Mouse (Mus musculus) erythroblast, embryonic 14.5 days (primary cell): Measurements from ENCODE around the gene Nfib.

ENCODE experiments used
- GATA1 ChIP-seq: IDR thresholded peaks from 2 replicates; pipeline ENCODE4 v1.6.1; 2012; ENCODE audit warnings: low read length, inconsistent platforms, mixed read lengths
- TAL1 ChIP-seq: IDR thresholded peaks from 3 replicates; pipeline ENCODE4 v1.6.1; 2012; ENCODE audit warnings: low read length, inconsistent platforms, mixed read lengths

- TF ChIP-seq TAL1, result no peak
- no peak for TF ChIP-seq GATA1
Measured at GRCm38 (mm10) chr4:82543398-82543740, 162.2 kb downstream of the Nfib start.
